Mouse (Mus musculus) E14TG2a.4 (cell line): ENCODE measurements at regions not wholly inside any gene's neighbourhood (a gene's known extent, or its start where the extent isn't known, plus 50 kb on each side); places are given as distances from the start of the nearest gene placed in this dataset.

Experiments
- H3K27me3 ChIP-seq: 2 replicates; pipeline ENCODE4 v1.6.1; 2014; ENCODE audit warnings: low read length, control low read depth; ENCODE audit not compliant: insufficient read depth
- H3K36me3 ChIP-seq: 2 replicates; pipeline ENCODE4 v1.6.1; 2014; ENCODE audit warnings: low read length, control low read depth; ENCODE audit not compliant: insufficient read depth
- H3K4me1 ChIP-seq: replicated peaks from 2 replicates; pipeline ENCODE4 v1.6.1; 2014; ENCODE audit warnings: low read depth, low read length, control low read depth
- H3K4me3 ChIP-seq: replicated peaks from 2 replicates; pipeline ENCODE4 v1.5.1; 2014; ENCODE audit warnings: mild to moderate bottlenecking, low read length
- H3K9me3 ChIP-seq: 2 replicates; pipeline ENCODE4 v1.6.1; 2014; ENCODE audit warnings: low read length, control low read depth
- CTCF ChIP-seq: conservative IDR thresholded peaks from 2 replicates; pipeline ENCODE4 v1.5.1; 2014; ENCODE audit warnings: low read length
- NANOG ChIP-seq: IDR thresholded peaks from 2 replicates; pipeline ENCODE4 v1.6.1; 2014; ENCODE audit warnings: borderline replicate concordance, low read length, mixed read lengths
- POU5F1 ChIP-seq: IDR thresholded peaks from 2 replicates; pipeline ENCODE4 v1.6.1; 2014; ENCODE audit warnings: low read length, borderline replicate concordance

- no peak for TF ChIP-seq POU5F1
- no peak for TF ChIP-seq NANOG
- no peak for TF ChIP-seq CTCF
- H3K9me3 ChIP-seq: peaks cover 39% of the 10 kb centered on the region
- H3K4me1 ChIP-seq: no peaks in the 10 kb centered on the region
- no peaks in the 10 kb centered on the region for H3K36me3 ChIP-seq
- H3K27me3 ChIP-seq: no peaks in the 10 kb centered on the region
- H3K4me3 ChIP-seq: no peak overlapping the region
Observed at GRCm38 (mm10) chr5:77469236-77469766, 61.5 kb upstream of the Igfbp7 start.

GRCm38 (mm10) chr5:77468467-77468866 lies 60.6 kb upstream of the Igfbp7 start:
- no peaks in the 10 kb centered on the region for H3K27me3 ChIP-seq
- no peaks in the 10 kb centered on the region for H3K36me3 ChIP-seq
- H3K9me3 ChIP-seq: peaks cover 46% of the 10 kb centered on the region
- H3K4me1 ChIP-seq: no peaks in the 10 kb centered on the region
- TF ChIP-seq CTCF (peak; percentile 60), NANOG (no peak), POU5F1 (no peak)
- no peak overlapping the region for H3K4me3 ChIP-seq

DNA sequence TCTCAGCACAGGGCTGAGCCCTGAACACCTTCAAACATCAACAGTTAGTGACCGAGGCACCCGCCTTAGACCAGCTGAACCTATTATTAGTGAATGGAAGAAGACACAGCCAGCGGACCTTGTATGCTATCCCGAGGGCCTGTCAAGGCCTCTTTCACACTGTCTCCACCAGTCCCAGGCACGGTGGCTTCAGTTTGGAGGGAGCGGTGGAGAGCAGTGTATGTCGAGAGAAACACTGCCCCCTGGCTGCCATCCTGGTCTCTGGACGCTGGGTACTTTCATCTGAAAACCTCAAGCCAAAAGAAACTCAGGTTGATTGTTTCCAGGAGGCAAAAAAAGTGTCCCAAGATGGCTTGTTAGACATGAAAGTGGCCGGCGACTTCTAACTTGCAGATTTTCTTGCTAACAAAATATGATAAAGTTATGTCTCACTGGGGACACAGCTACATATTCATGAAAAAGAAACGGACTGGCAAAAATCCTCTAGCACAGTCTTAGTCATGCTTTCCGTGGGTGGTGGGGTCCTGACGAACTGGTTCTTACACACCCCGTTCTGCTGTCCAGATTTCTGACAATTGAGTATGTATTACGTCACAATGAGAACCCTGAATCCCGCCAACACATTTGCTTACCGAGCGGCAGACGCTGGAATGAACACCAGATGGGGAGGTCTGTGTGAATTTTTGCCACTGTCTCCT lies 57.2 kb upstream of the Igfbp7 start:
- H3K4me3 ChIP-seq: no peak overlapping the region
- peaks cover 78% of the 10 kb centered on the region for H3K9me3 ChIP-seq
- no peaks in the 10 kb centered on the region for H3K36me3 ChIP-seq
- no peaks in the 10 kb centered on the region for H3K4me1 ChIP-seq
- no peak for TF ChIP-seq POU5F1
- TF ChIP-seq CTCF: 0 out of 2 replicates have a peak, but pooled peaks have one; percentile 13
- no peak for TF ChIP-seq NANOG
- no peaks in the 10 kb centered on the region for H3K27me3 ChIP-seq

DNA sequence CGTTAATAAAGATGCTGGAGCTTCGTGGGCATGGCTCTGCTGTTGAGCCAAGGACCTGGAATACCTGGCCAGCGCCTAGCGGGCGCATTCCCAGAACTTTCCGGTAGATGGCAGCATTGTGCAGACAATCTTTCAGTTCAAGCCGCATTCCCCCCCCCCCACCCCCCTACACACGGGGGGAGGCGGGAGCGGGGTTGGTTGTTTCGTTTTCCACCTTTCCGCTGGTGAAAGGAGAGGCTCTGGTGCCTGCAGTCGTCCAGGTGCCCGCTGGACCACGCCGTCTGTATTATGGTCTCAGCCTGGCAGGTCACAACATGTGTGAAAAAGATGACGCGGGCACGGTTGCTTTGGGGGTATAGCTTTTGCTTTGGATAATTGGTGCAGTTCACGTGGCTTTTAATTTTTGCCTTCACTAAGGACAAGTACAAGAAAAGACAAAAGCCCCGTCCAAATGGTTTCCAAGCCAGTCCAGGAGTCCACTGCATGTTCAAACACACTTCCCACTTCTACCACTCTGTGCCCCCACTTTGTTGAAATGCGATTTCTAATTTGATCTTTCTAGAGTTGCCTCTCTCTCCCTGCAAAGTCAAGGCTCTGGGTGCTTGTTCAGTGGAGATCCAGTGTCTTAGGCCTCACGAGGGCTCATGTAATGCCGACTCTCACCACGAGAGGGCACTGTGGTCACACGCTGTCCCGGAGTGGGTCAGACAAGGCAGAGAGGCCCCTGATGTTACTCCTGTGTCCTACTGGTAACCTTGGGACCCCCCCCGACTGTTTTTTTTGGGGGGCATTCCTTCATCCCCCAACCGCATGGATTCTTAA lies 52.3 kb upstream of the Igfbp7 start:
- TF ChIP-seq NANOG (no peak), POU5F1 (no peak), CTCF (peak; percentile 89)
- H3K27me3 ChIP-seq: no peaks in the 10 kb centered on the region

More for the DNA sequence above, 52.3 kb upstream of the Igfbp7 start:
- Histone ChIP-seq H3K9me3 (peaks cover 87% of the 10 kb centered on the region), H3K4me1 (no peaks in the 10 kb centered on the region), H3K36me3 (no peaks in the 10 kb centered on the region), H3K4me3 (no peak overlapping the region)
